Mouse (Mus musculus): ENCODE measurements around the gene Magea3. TPM values are rescaled to one million over a fixed set of nuclear protein-coding genes. Genes with fewer than 3 reads are reported as not detected.

Gene Magea3
- total RNA-seq (2023): not detected

DNA sequence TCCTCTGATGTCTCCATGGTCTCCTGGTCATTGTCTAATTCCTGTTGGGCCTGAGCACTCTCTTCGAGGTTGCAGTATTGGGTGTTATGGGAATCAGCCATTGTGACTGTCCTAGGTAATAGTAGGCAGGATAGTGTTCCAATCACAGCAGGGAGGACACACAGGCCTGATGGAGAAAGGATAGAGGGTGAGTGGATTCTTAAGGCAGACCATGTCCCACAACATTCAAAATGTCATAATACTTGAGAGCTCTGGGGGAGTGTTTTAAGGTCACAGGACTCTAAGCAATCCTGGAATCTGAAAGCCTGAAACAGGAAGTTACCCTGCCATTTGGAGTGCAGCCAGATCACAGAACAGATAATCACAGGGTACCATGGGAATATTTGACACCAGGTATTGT lies at the start of gene Magea3:
Magea3 (minus strand) TSS at position 101 of the 400 bp plus-strand sequence.

DNA sequence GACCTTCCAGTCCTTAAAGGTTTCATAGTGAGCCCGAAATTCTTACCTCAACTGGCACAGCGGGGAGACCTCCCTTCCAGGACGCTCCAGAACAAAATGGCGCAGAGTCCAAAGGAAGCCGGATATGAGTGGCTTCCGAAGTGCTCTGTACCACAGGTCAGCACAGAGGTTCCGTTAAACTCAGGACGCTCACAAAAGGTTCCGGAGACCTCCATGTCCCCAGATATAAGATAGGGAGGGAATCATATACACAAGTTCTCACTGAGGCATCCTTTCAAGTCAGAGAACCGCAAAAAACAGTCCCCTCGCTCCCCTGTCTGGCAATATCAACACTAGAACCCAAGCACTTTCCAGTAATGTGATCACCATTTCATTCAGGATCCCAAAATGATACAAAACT lies 46.4 kb upstream of the Magea3 start, which contains the start of gene Magea8:
Magea8 (minus strand) TSS at position 101 of the 400 bp plus-strand sequence.

DNA sequence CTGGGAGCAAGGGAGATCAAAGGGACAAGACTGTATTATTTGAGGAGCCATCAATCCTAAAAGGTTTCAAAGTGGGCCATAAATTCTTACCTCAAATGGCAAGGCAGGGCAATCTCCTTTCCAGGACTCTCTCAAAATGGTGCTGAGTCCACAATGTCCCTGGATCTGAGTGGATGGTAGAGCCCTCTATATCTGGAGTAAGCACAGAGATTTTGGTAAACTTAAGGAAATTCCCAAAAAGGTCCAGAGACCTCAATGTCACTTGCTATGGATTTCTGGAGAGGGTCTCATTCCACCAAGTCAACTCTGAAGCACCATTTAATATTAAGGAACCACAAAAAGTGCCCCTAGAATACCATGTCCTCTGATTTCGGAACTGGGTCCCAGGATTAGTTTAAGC lies 13.4 kb downstream of the Magea3 start, which contains the start of gene Magea6:
Magea6 (minus strand) TSS at position 101 of the 400 bp plus-strand sequence.

Other genes starting within 250 kb of the Magea3 start
- gene Cldn34b1, start 59.2 kb downstream of the Magea3 start, total RNA-seq (2023): not detected
- not detected for gene Magea6, start 13.5 kb downstream of the Magea3 start, total RNA-seq (2023)
- not detected for gene Magea8, start 46.3 kb upstream of the Magea3 start, total RNA-seq (2023)
- gene Magea5, start 113.6 kb upstream of the Magea3 start, total RNA-seq (2023): not detected
- not detected for gene Magea1, start 140.3 kb upstream of the Magea3 start, total RNA-seq (2023)
- not detected for gene Magea2, start 144.2 kb upstream of the Magea3 start, total RNA-seq (2023)
- gene Cldn34b2, start 178.9 kb upstream of the Magea3 start, total RNA-seq (2023): not detected